Mouse (Mus musculus) midbrain, embryonic 13.5 days (tissue): ENCODE measurements around the gene Sgpl1. TPM values are rescaled to one million over a fixed set of nuclear protein-coding genes. Genes with fewer than 3 reads are reported as not detected.
"Not testable (repeated sequence)": the region's sequence is repeated elsewhere in the genome, so short reads cannot be mapped to it uniquely, and the experiment has no call there.

Source experiments
- ATAC-seq: fragments of 200-750 bp; cut with Nextera tagmentation; 2 replicates; pipeline ENCODE4 v1.8.0; 2017; ENCODE audit warnings: mild to moderate bottlenecking, moderate TSS enrichment, moderate library complexity
- H3K27ac ChIP-seq: fragments of 300-500 bp; sonication (generic); 2 replicates; pipeline ENCODE4 v1.5.1; 2015; ENCODE audit warnings: inconsistent platforms, mild to moderate bottlenecking, moderate library complexity
- H3K27me3 ChIP-seq: fragments of 300-500 bp; sonication (generic); 2 replicates; pipeline ENCODE4 v1.6.1; 2015; ENCODE audit warnings: mild to moderate bottlenecking, inconsistent platforms
- H3K36me3 ChIP-seq: fragments of 300-500 bp; sonication (generic); 2 replicates; pipeline ENCODE4 v1.6.1; 2015; ENCODE audit warnings: mild to moderate bottlenecking, inconsistent platforms
- H3K4me1 ChIP-seq: fragments of 300-500 bp; sonication (generic); replicated peaks from 2 replicates; pipeline ENCODE4 v1.6.1; 2015; ENCODE audit warnings: inconsistent platforms
- H3K4me2 ChIP-seq: fragments of 300-500 bp; sonication (generic); replicated peaks from 2 replicates; pipeline ENCODE4 v1.6.1; 2015; ENCODE audit warnings: moderate library complexity, mild to moderate bottlenecking, inconsistent platforms
- H3K4me3 ChIP-seq: fragments of 300-500 bp; sonication (generic); replicated peaks from 2 replicates; pipeline ENCODE4 v1.5.1; 2015; ENCODE audit warnings: mild to moderate bottlenecking, inconsistent platforms
- H3K9ac ChIP-seq: fragments of 300-500 bp; sonication (generic); replicated peaks from 2 replicates; pipeline ENCODE4 v1.6.1; 2015; ENCODE audit warnings: mild to moderate bottlenecking, inconsistent platforms
- H3K9me3 ChIP-seq: fragments of 300-500 bp; sonication (generic); 2 replicates; pipeline ENCODE4 v1.6.1; 2016; ENCODE audit warnings: mild to moderate bottlenecking, inconsistent platforms
- WGBS: fragments of 180-500 bp; shearing (Covaris S2); methylation state at CpG from one replicate; pipeline ENCODE4 v1.1.7; 2015; 5-methylcytosine and 5-hydroxymethylcytosine counted together
- polyA plus RNA-seq: library from polyadenylated mRNA; unstranded; fragments of >200 nt; fragmentation: Nextera tagmentation; extraction: Ambion mirVana; gene quantifications from 2 replicates; pipeline ENCODE4 v1.2.1, GENCODE M21; 2015

Sgpl1 gene
- polyA plus RNA-seq, 1 experiment from 2014 or later, result 70.8 TPM

DNA sequence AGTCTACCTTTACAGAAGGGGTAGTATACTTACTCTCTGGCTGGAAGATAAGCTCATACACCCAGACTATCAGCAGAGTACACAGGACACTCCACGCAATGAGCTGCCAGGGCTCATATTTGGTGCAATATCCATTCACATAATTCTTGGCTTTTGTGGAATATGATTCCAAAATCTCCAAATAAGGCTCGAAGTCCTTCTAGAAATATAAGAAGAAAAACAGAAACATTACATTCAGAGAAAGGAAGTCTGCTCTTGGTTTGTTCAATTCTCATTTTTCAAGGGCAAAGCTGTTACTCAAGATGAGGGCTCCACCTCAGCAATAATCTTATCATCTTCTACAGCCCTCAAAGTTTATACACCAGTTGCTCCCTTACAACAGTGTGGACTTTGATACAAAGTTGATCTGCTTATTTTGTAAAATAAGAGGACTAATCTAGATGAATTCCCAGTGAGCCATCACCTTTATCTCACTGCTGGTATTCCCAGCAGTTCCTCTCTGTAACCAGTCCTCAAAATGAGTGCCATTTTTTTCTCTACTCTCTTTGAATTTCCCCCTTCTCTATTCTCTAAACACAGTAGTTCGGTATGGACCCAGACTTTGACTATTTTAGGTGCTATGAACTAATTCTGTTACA lies 24.1 kb downstream of the Sgpl1 start:
- Histone ChIP-seq H3K4me2 (no peak overlapping the region), H3K36me3 (peaks cover 29% of the 10 kb centered on the region), H3K27me3 (no peaks in the 10 kb centered on the region), H3K9ac (no peak overlapping the region), H3K9me3 (no peaks in the 10 kb centered on the region), H3K4me3 (no peak overlapping the region), H3K4me1 (no peaks in the 10 kb centered on the region), H3K27ac (no peak overlapping the region)
- WGBS, result 96% methylated on average over 3 of the region's 3 CpGs
- no peak for ATAC-seq

DNA sequence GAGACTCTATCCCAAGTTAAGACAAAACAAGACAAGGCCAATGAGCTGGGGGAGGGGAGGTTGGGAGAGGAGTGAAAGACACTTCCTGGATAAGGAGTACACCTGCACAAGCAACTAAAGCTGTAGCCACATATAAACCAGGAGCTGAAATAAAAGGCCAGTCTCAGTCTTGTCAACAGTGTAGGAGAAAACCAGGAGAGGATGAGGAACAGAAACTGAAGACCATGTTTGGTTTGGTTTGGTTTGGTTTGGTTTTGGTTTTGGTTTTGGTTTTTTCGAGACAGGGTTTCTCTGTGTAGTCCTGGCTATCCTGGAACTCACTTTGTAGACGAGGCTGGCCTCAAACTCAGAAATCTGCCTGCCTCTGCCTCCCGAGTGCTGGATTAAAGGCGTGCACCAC lies 25.8 kb downstream of the Sgpl1 start:
- 96% methylated on average over 4 of the region's 4 CpGs for WGBS
- not testable (repeated sequence) for H3K4me3 ChIP-seq, H3K4me1 ChIP-seq, H3K9ac ChIP-seq, H3K27ac ChIP-seq, H3K27me3 ChIP-seq, H3K9me3 ChIP-seq, H3K4me2 ChIP-seq, ATAC-seq
- peaks cover 30% of the 10 kb centered on the region for H3K36me3 ChIP-seq

DNA sequence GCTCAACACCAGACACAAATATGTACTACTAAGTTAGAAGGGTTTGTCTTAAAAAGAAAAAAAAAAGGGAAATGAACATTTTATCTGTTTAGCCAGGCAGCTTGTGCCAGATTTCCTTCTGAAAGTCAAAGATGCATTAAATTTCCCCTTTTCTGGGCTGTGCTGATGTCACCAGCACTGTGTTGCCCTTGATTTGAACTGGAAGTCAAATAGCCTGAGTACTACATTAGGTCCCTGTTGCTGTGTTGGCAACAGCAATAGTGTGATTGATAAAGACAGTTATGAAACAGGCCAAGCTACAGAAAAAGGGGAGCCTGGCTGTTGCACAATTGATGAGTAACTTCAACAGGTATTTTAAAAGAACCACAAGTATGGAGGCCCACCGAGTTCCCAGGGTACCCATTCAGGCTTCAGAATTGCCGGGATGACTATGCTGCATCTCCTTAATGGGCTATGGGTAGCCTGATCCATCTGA lies 33.2 kb downstream of the Sgpl1 start:
- H3K4me3 ChIP-seq, result no peak overlapping the region
- no peaks in the 10 kb centered on the region for H3K27me3 ChIP-seq
- H3K4me1 ChIP-seq, result no peaks in the 10 kb centered on the region
- WGBS, result 92% methylated on average over 2 of the region's 2 CpGs
- peaks cover 51% of the 10 kb centered on the region for H3K36me3 ChIP-seq
- H3K9me3 ChIP-seq, result no peaks in the 10 kb centered on the region
- ATAC-seq, result no peak
- H3K27ac ChIP-seq, result no peak overlapping the region
- no peak overlapping the region for H3K4me2 ChIP-seq
- H3K9ac ChIP-seq, result no peak overlapping the region

DNA sequence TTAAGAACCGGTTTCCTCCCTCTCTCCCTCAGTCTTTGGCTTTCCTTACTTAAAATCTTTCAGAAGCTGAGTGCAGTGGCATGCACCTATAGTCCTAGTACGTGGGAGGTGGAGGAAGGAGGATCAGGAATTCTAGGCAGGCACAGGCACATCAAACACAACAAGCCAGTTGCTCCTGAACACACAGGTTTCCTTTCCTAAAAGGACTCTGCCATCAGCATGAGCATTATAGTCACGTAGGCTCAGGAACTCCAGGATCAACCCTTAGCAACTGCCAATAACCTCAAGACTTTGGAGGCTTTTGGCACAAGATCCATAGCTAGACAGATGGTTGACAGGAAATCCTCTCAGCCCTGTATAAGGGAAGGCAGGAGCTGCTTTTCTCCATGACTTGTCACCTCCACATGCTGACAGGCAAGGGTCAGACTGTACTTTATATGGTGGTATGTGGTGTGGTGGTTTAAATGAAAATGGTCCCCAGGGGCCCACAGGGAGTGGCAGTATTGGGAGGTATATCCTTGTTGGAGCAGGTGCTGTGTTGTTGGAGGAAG lies 43.9 kb downstream of the Sgpl1 start:
- no peaks in the 10 kb centered on the region for H3K27me3 ChIP-seq
- no peak overlapping the region for H3K9ac ChIP-seq
- ATAC-seq, result no peak
- WGBS, result 93% methylated on average over 3 of the region's 3 CpGs
- H3K9me3 ChIP-seq, result no peaks in the 10 kb centered on the region
- H3K36me3 ChIP-seq, result peaks cover 94% of the 10 kb centered on the region
- no peak overlapping the region for H3K4me3 ChIP-seq
- no peak overlapping the region for H3K27ac ChIP-seq
- H3K4me1 ChIP-seq, result no peaks in the 10 kb centered on the region
- H3K4me2 ChIP-seq, result no peak overlapping the region

GRCm38 (mm10) chr10:61091866-61092265 lies 55.6 kb downstream of the Sgpl1 start:
- H3K36me3 ChIP-seq, result peaks cover 12% of the 10 kb centered on the region; the same call in 1 of the 2 replicates
- no peaks in the 10 kb centered on the region for H3K27me3 ChIP-seq
- H3K9ac ChIP-seq, result no peak overlapping the region
- H3K4me3 ChIP-seq, result no peak overlapping the region
- H3K4me2 ChIP-seq, result no peak overlapping the region
- 89% methylated on average over 6 of the region's 6 CpGs for WGBS
- peaks cover 12% of the 10 kb centered on the region for H3K4me1 ChIP-seq
- no peak for ATAC-seq
- no peak overlapping the region for H3K27ac ChIP-seq
- H3K9me3 ChIP-seq, result no peaks in the 10 kb centered on the region

DNA sequence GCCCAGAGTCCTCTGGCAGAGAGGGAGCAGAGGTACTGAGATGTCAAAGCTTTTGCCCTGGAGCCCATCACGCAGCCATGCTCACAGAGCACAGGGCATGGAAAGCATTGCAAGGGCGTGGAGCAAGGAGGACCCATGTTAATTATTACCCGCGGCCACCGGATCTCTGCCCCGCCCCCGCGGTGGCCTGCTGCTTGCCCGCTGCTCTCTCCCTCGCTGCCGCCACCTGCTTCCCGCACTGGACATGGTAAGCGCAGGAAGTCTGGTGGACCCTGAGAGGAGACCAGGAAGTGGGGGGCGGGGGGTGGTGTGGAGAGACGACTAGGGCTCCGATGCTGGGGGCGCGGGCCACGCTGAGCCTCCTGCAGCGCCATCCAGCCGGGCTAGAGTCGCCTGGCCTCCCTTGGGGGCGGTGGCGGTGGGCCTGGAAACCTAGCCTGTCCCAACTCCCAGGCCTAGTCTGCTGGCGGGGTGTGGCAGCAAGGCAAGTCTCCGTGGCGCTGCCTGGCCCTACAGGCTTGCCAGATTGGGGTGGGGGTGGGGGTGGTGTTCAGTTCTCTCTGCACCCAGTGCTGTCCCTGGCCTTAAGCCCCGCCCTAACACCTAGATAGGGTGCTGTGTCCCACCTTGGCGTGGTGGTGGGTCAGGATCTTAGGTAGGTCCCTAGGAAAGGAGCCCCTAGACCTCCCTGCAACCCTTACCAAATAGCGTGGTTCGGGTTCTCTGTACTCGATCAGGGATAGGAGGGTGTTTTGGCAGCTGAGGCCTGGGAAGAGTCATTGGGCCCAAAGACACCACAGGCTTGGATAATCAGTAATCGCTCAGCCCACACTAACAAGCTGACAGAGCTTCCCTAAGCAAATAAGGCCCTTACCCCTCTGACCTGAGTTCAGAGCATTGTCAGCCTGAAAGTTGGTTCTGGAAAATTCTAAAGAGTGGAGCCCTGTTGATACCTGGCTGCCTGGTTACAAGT lies 58.0 kb downstream of the Sgpl1 start, which contains the start of gene Pcbd1:
Gene Pcbd1 (plus strand): TSS at position 162 of the 973 bp plus-strand sequence.
- Histone ChIP-seq H3K4me2 (peak within 1 kb of the TSS; percentile 60), H3K9me3 (no peaks in the 10 kb centered on the region), H3K9ac (peak within 1 kb of the TSS; percentile 67), H3K4me3 (peak within 1 kb of the TSS; percentile 33), H3K36me3 (no peaks in the 10 kb centered on the region), H3K4me1 (peaks cover 19% of the 10 kb centered on the region), H3K27me3 (no peaks in the 10 kb centered on the region), H3K27ac (peak within 1 kb of the TSS; percentile 39; the same call in 1 of the 2 replicates)
- 12% methylated on average over 32 of the region's 33 CpGs for WGBS
- ATAC-seq, result peak; percentile 71

DNA sequence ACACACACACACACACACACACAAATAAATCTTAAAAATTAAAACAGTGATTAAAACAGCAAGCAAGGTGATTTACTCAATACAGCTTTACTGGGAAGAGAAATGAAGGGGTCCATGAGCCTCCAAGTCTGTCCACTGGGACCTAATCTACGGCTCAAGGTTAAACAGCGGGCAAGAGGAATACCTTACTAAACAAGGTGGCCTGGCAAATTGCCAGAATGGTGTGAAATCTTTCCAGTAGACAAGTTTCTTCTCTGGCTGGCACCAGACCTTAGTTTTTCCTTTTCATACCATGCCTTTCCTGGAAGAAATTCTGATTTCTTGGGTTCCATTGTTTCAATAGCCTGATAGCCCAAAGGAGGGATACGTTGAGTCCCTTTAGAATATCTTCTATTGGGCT lies 59.0 kb downstream of the Sgpl1 start:
- H3K9me3 ChIP-seq, result no peaks in the 10 kb centered on the region
- H3K9ac ChIP-seq, result no peak overlapping the region
- H3K4me3 ChIP-seq, result no peak overlapping the region
- peaks cover 19% of the 10 kb centered on the region for H3K4me1 ChIP-seq
- no peak for ATAC-seq
- H3K27ac ChIP-seq, result no peak overlapping the region
- WGBS, result 88% methylated on average over 3 of the region's 3 CpGs
- H3K4me2 ChIP-seq, result no peak overlapping the region
- no peaks in the 10 kb centered on the region for H3K27me3 ChIP-seq
- H3K36me3 ChIP-seq, result no peaks in the 10 kb centered on the region

- no peaks in the 10 kb centered on the region for H3K36me3 ChIP-seq
- no peaks in the 10 kb centered on the region for H3K27me3 ChIP-seq
- no peak overlapping the region for H3K4me2 ChIP-seq
- H3K27ac ChIP-seq, result peak overlapping the region; percentile 15; the same call in 1 of the 2 replicates
- H3K9ac ChIP-seq, result no peak overlapping the region
- peak; percentile 70; the same call in 1 of the 2 replicates for ATAC-seq
- H3K9me3 ChIP-seq, result no peaks in the 10 kb centered on the region
- H3K4me1 ChIP-seq, result peaks cover 19% of the 10 kb centered on the region
- 20% methylated on average over 3 of the region's 3 CpGs for WGBS
- no peak overlapping the region for H3K4me3 ChIP-seq
Observed at GRCm38 (mm10) chr10:61086502-61086901, 61.0 kb downstream of the Sgpl1 start.

GRCm38 (mm10) chr10:61085364-61085763 lies 62.1 kb downstream of the Sgpl1 start:
- H3K27ac ChIP-seq, result no peak overlapping the region
- no peak overlapping the region for H3K9ac ChIP-seq
- no peaks in the 10 kb centered on the region for H3K27me3 ChIP-seq
- WGBS, result 93% methylated on average over 2 of the region's 2 CpGs
- H3K4me1 ChIP-seq, result peaks cover 25% of the 10 kb centered on the region
- no peaks in the 10 kb centered on the region for H3K36me3 ChIP-seq
- H3K4me2 ChIP-seq, result no peak overlapping the region
- ATAC-seq, result no peak
- H3K4me3 ChIP-seq, result no peak overlapping the region
- no peaks in the 10 kb centered on the region for H3K9me3 ChIP-seq

DNA sequence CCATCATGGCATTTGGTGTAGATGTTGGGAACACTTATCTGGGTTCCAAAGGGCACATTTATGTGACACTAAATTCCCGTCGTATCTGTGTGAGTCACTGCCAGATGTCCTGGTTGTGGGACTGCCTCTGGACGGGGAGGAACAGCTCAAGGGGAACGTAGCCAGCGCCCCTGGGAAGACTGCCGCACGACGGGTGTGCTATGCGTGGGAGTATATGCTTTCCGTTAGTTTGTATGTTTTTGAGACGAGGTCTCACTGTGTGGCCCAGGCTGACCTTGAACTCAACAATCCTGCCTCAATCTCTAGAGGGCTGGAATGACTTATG lies 66.6 kb downstream of the Sgpl1 start:
- Histone ChIP-seq H3K27me3 (no peaks in the 10 kb centered on the region), H3K4me2 (no peak overlapping the region; the same call in 1 of the 2 replicates), H3K27ac (peak overlapping the region; percentile 85; the same call in 1 of the 2 replicates), H3K4me3 (no peak overlapping the region), H3K36me3 (no peaks in the 10 kb centered on the region), H3K9ac (no peak overlapping the region), H3K4me1 (peaks cover 12% of the 10 kb centered on the region), H3K9me3 (no peaks in the 10 kb centered on the region)
- no peak for ATAC-seq
- 90% methylated on average over 11 of the region's 11 CpGs for WGBS

- H3K4me3 ChIP-seq, result peak overlapping the region; percentile 9; the same call in 1 of the 2 replicates
- WGBS, result 39% methylated on average over 14 of the region's 14 CpGs
- H3K4me2 ChIP-seq, result peak overlapping the region; percentile 45
- H3K9me3 ChIP-seq, result no peaks in the 10 kb centered on the region
- peak; percentile 98 for ATAC-seq
- no peaks in the 10 kb centered on the region for H3K27me3 ChIP-seq
- H3K9ac ChIP-seq, result peak overlapping the region; percentile 58
- peaks cover 12% of the 10 kb centered on the region for H3K4me1 ChIP-seq
- no peaks in the 10 kb centered on the region for H3K36me3 ChIP-seq
- peak overlapping the region; percentile 85 for H3K27ac ChIP-seq
Observed at GRCm38 (mm10) chr10:61080227-61080930, 67.1 kb downstream of the Sgpl1 start.
